Mouse (Mus musculus) midbrain, embryonic 15.5 days (tissue): ENCODE results near the gene Olfr1322. TPM values are rescaled to one million over a fixed set of nuclear protein-coding genes. Genes with fewer than 3 reads are reported as not detected.

ENCODE experiments used
- ATAC-seq: fragments of 200-750 bp; cut with Nextera tagmentation; replicated peaks from 2 replicates; pipeline ENCODE4 v1.8.0; 2017; ENCODE audit warnings: moderate TSS enrichment
- H3K27ac ChIP-seq: fragments of 300-500 bp; sonication (generic); 2 replicates; pipeline ENCODE4 v1.5.1; 2015; ENCODE audit warnings: mild to moderate bottlenecking, inconsistent platforms
- H3K27me3 ChIP-seq: fragments of 300-500 bp; sonication (generic); replicated peaks from 2 replicates; pipeline ENCODE4 v1.6.1; 2015; ENCODE audit warnings: inconsistent platforms
- H3K36me3 ChIP-seq: fragments of 300-500 bp; sonication (generic); replicated peaks from 2 replicates; pipeline ENCODE4 v1.6.1; 2015; ENCODE audit warnings: inconsistent platforms
- H3K4me1 ChIP-seq: fragments of 300-500 bp; sonication (generic); 2 replicates; pipeline ENCODE4 v1.6.1; 2015; ENCODE audit warnings: inconsistent platforms
- H3K4me2 ChIP-seq: fragments of 300-500 bp; sonication (generic); 2 replicates; pipeline ENCODE4 v1.6.1; 2015; ENCODE audit warnings: inconsistent platforms, mild to moderate bottlenecking, moderate library complexity
- H3K4me3 ChIP-seq: fragments of 300-500 bp; sonication (generic); 2 replicates; pipeline ENCODE4 v1.5.1; 2015; ENCODE audit warnings: mild to moderate bottlenecking, inconsistent platforms
- H3K9ac ChIP-seq: fragments of 300-500 bp; sonication (generic); 2 replicates; pipeline ENCODE4 v1.6.1; 2015; ENCODE audit warnings: mild to moderate bottlenecking, inconsistent platforms
- H3K9me3 ChIP-seq: fragments of 300-500 bp; sonication (generic); 2 replicates; pipeline ENCODE4 v1.6.1; 2016; ENCODE audit warnings: inconsistent platforms
- WGBS: fragments of 180-500 bp; shearing (Covaris S2); methylation state at CpG from one replicate; pipeline ENCODE4 v1.1.7; 2015; ENCODE audit warnings: mixed read lengths; 5-methylcytosine and 5-hydroxymethylcytosine counted together
- polyA plus RNA-seq: library from polyadenylated mRNA; unstranded; fragments of >200 nt; fragmentation: Nextera tagmentation; extraction: Ambion mirVana; gene quantifications from 2 replicates; pipeline ENCODE4 v1.2.1, GENCODE M21; 2015

Olfr1322 gene
- polyA plus RNA-seq, result not detected in 2 replicates

- H3K9me3 ChIP-seq, result no peaks in the 10 kb centered on the region
- H3K4me3 ChIP-seq, result no peak within 1 kb of the TSS
- ATAC-seq, result no peak
- H3K27me3 ChIP-seq, result no peaks in the 10 kb centered on the region
- no peak within 1 kb of the TSS for H3K4me2 ChIP-seq
- no peaks in the 10 kb centered on the region for H3K4me1 ChIP-seq
- H3K27ac ChIP-seq, result no peak within 1 kb of the TSS
- 77% methylated on average over 2 of the region's 2 CpGs for WGBS
- no peak within 1 kb of the TSS for H3K9ac ChIP-seq
- H3K36me3 ChIP-seq, result no peaks in the 10 kb centered on the region
These were observed at the start of gene Olfr1322 for GRCm38 (mm10) chrX:49891383-49891782. TSS of gene Olfr1322 (minus strand) at chrX:49891483.

- no peak for ATAC-seq
- 74% methylated on average over 4 of the region's 4 CpGs for WGBS
- Histone ChIP-seq H3K4me3 (no peak overlapping the region), H3K4me2 (no peak overlapping the region), H3K36me3 (no peaks in the 10 kb centered on the region), H3K9ac (no peak overlapping the region), H3K4me1 (no peaks in the 10 kb centered on the region), H3K27ac (no peak overlapping the region), H3K27me3 (no peaks in the 10 kb centered on the region), H3K9me3 (no peaks in the 10 kb centered on the region)
These were observed 13.5 kb downstream of the Olfr1322 start for GRCm38 (mm10) chrX:49877651-49878349.

Other genes with a start within 250 kb of the Olfr1322 start
- gene Olfr1320, start 219.2 kb downstream of the Olfr1322 start, polyA plus RNA-seq, result not detected in 2 replicates
- not detected in 2 replicates for gene Olfr1321, start 156.4 kb downstream of the Olfr1322 start, polyA plus RNA-seq
- gene Igsf1, start 93.7 kb downstream of the Olfr1322 start, polyA plus RNA-seq, result 11.8 and 14.2 TPM in 2 replicates
- not detected in 2 replicates for gene Olfr1323, start 127.9 kb upstream of the Olfr1322 start, polyA plus RNA-seq